Mouse (Mus musculus): ENCODE data around the gene Rundc3a. TPM values are rescaled to one million over a fixed set of nuclear protein-coding genes. Genes with fewer than 3 reads are reported as not detected.

Gene Rundc3a
- total RNA-seq, 2 experiments from 2014 or later = not detected

- ATAC-seq (replicated peaks; ENCODE audit: low FRiP score, low TSS enrichment, poor library complexity, severe bottlenecking) = no peak
Observed at GRCm38 (mm10) chr11:102442089-102442488, 48.9 kb downstream of the Rundc3a start.

GRCm38 (mm10) chr11:102443740-102444139 lies 50.5 kb downstream of the Rundc3a start:
- ATAC-seq (replicated peaks; ENCODE audit: low FRiP score, low TSS enrichment, poor library complexity, severe bottlenecking) = no peak

DNA sequence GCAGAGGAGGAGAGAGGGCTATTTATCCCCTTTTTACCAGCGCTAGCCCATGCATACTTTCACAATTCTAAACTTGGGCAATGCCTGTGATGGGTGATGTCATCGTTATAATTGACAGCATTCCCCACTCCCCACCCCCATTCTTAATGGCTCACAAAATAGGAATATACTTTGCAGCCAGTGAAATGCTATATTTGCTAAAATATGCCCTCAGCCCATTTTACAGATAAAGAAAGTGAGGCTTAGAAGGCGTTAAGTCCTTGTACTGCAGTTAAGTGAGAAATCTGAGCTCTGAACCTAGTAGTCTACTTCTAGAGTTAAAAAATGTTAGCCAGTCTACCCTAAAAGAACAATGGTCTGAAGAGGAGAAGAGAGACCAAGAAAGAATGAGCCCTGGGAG lies 51.1 kb downstream of the Rundc3a start:
- ATAC-seq (replicated peaks; ENCODE audit: low FRiP score, low TSS enrichment, poor library complexity, severe bottlenecking) = no peak

DNA sequence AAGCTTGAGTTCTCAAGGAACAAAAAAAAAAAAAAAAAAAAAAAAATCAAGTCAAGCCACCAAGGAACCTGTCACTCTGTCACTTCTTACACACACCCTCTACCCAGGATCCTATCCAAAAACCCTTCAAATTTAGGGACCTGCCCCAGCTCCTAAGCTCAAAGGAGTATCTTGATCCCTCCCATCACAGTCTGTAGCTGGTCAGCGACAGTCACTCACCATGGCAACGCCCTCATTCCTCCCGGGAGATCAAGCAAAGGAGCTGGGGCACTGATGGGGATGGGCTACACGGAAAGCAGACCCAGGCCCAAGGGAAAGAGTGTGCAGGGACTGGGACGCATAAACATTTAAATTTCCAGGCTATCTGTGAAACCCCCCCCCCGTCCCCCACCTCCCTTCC lies 51.6 kb downstream of the Rundc3a start:
- ATAC-seq (replicated peaks; ENCODE audit: low FRiP score, low TSS enrichment, poor library complexity, severe bottlenecking) = no peak

GRCm38 (mm10) chr11:102445264-102445890 lies 52.2 kb downstream of the Rundc3a start:
- ATAC-seq (replicated peaks; ENCODE audit: low FRiP score, low TSS enrichment, poor library complexity, severe bottlenecking) = no peak

DNA sequence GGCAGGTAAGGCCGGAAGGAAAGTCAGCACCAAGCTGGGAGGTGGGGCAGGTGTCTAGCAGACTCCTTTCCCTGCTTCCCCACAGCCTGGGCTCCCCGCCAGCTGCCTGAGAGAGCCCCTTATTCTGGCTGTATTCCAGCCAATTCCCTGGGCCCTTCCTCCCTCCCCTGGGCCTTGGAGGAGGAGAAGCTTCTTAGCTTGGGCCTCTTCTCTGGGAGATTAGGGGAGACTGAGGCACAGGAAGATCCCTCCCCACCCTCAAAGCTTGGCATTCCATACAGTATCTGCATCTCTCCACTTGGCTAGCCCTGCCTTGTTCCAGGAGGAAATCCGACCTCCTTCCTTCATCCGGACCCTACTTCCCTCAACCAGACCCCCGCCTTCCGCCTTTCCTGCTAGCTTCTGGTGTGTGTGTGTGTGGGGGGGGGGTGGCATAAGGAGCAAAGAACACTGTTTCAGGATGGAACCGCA lies 52.7 kb downstream of the Rundc3a start:
- ATAC-seq (replicated peaks; ENCODE audit: low FRiP score, low TSS enrichment, poor library complexity, severe bottlenecking) = no peak

- no peak for ATAC-seq (replicated peaks; ENCODE audit: low FRiP score, low TSS enrichment, poor library complexity, severe bottlenecking)
Observed at GRCm38 (mm10) chr11:102446581-102447461, 53.6 kb downstream of the Rundc3a start.

- peak; percentile 71 for ATAC-seq (replicated peaks; ENCODE audit: low FRiP score, low TSS enrichment, poor library complexity, severe bottlenecking)
Observed at GRCm38 (mm10) chr11:102447497-102447896, 54.3 kb downstream of the Rundc3a start, which contains the start of gene Fam171a2. Gene Fam171a2, minus strand, starts transcription at chr11:102447682.

- no peak for ATAC-seq (replicated peaks; ENCODE audit: low FRiP score, low TSS enrichment, poor library complexity, severe bottlenecking)
Observed at GRCm38 (mm10) chr11:102448327-102448726, 55.1 kb downstream of the Rundc3a start.

GRCm38 (mm10) chr11:102449043-102450008 lies 56.1 kb downstream of the Rundc3a start:
- no peak for ATAC-seq (replicated peaks; ENCODE audit: low FRiP score, low TSS enrichment, poor library complexity, severe bottlenecking)

Other genes with a start within 250 kb of the Rundc3a start
- 7.4 and 9.5 TPM in 2 replicates for gene Nags, start 247.9 kb upstream of the Rundc3a start, total RNA-seq (2014; fragmentation: Nextera tagmentation)
- 1.6 and 2.1 TPM in 2 replicates for gene Nags, start 247.9 kb upstream of the Rundc3a start, total RNA-seq (2017)
- gene Tmem101, start 237.0 kb upstream of the Rundc3a start, total RNA-seq (2014; fragmentation: Nextera tagmentation) = 4.7 and 9.3 TPM in 2 replicates
- 11.8 and 15.7 TPM in 2 replicates for gene Tmem101, start 237.0 kb upstream of the Rundc3a start, total RNA-seq (2017)
- gene Lsm12, start 208.1 kb upstream of the Rundc3a start, total RNA-seq (2014; fragmentation: Nextera tagmentation) = 110 TPM in 2 replicates
- gene Lsm12, start 208.1 kb upstream of the Rundc3a start, total RNA-seq (2017) = 71.3 and 94.9 TPM in 2 replicates
- gene G6pc3, start 203.8 kb upstream of the Rundc3a start, total RNA-seq (2014; fragmentation: Nextera tagmentation) = 71.5 and 93.3 TPM in 2 replicates
- gene G6pc3, start 203.8 kb upstream of the Rundc3a start, total RNA-seq (2017) = 39.9 and 59.4 TPM in 2 replicates
- gene Hdac5, start 163.2 kb upstream of the Rundc3a start, total RNA-seq (2014; fragmentation: Nextera tagmentation) = 10.7 and 16.6 TPM in 2 replicates
- gene Hdac5, start 163.2 kb upstream of the Rundc3a start, total RNA-seq (2017) = 6.1 and 11.4 TPM in 2 replicates
- 36.4 and 48.1 TPM in 2 replicates for gene BC030867, start 144.5 kb upstream of the Rundc3a start, total RNA-seq (2014; fragmentation: Nextera tagmentation)
- 7.5 and 12.3 TPM in 2 replicates for gene BC030867, start 144.5 kb upstream of the Rundc3a start, total RNA-seq (2017)
- gene Asb16, start 124.7 kb upstream of the Rundc3a start, total RNA-seq (2014; fragmentation: Nextera tagmentation) = 2.2 and 2.5 TPM in 2 replicates
- 0.84 and 1.3 TPM in 2 replicates for gene Asb16, start 124.7 kb upstream of the Rundc3a start, total RNA-seq (2017)
- 14.5 and 19.8 TPM in 2 replicates for gene Tmub2, start 108.5 kb upstream of the Rundc3a start, total RNA-seq (2014; fragmentation: Nextera tagmentation)
- 10.0 and 27.4 TPM in 2 replicates for gene Tmub2, start 108.5 kb upstream of the Rundc3a start, total RNA-seq (2017)
- 23.2 and 34.0 TPM in 2 replicates for gene Atxn7l3, start 96.8 kb upstream of the Rundc3a start, total RNA-seq (2014; fragmentation: Nextera tagmentation)
- gene Atxn7l3, start 96.8 kb upstream of the Rundc3a start, total RNA-seq (2017) = 18.3 and 21.5 TPM in 2 replicates
- 90.4 and 102 TPM in 2 replicates for gene Ubtf, start 73.7 kb upstream of the Rundc3a start, total RNA-seq (2014; fragmentation: Nextera tagmentation)
- 162 and 180 TPM in 2 replicates for gene Ubtf, start 73.7 kb upstream of the Rundc3a start, total RNA-seq (2017)
- gene Slc4a1, start 27.2 kb upstream of the Rundc3a start, total RNA-seq (2014; fragmentation: Nextera tagmentation) = 0.42 and 0.46 TPM in 2 replicates
- 0.27 and 6.8 TPM in 2 replicates for gene Slc4a1, start 27.2 kb upstream of the Rundc3a start, total RNA-seq (2017)
- 115 and 148 TPM in 2 replicates for gene Slc25a39, start 14.5 kb downstream of the Rundc3a start, total RNA-seq (2014; fragmentation: Nextera tagmentation)
- 43.8 and 55.9 TPM in 2 replicates for gene Slc25a39, start 14.5 kb downstream of the Rundc3a start, total RNA-seq (2017)
- gene Grn, start 36.9 kb downstream of the Rundc3a start, total RNA-seq (2014; fragmentation: Nextera tagmentation) = 16.1 and 17.8 TPM in 2 replicates
- 5.4 and 14.2 TPM in 2 replicates for gene Grn, start 36.9 kb downstream of the Rundc3a start, total RNA-seq (2017)
- 0.82 TPM in 1 of 2 replicates, not detected in the other for gene Fam171a2, start 54.3 kb downstream of the Rundc3a start, total RNA-seq (2014; fragmentation: Nextera tagmentation)
- gene Fam171a2, start 54.3 kb downstream of the Rundc3a start, total RNA-seq (2017) = 0.28 TPM in 1 of 2 replicates, not detected in the other
- 27.7 and 30.8 TPM in 2 replicates for gene Itga2b, start 76.7 kb downstream of the Rundc3a start, total RNA-seq (2014; fragmentation: Nextera tagmentation)
- 26.5 and 73.4 TPM in 2 replicates for gene Itga2b, start 76.7 kb downstream of the Rundc3a start, total RNA-seq (2017)
- gene Gpatch8, start 163.0 kb downstream of the Rundc3a start, total RNA-seq (2014; fragmentation: Nextera tagmentation) = 44.9 and 47.2 TPM in 2 replicates
- 34.3 and 38.2 TPM in 2 replicates for gene Gpatch8, start 163.0 kb downstream of the Rundc3a start, total RNA-seq (2017)
- gene Gm11627, start 186.1 kb downstream of the Rundc3a start, total RNA-seq (2014; fragmentation: Nextera tagmentation) = not detected in 2 replicates
- gene Gm11627, start 186.1 kb downstream of the Rundc3a start, total RNA-seq (2017) = not detected in 2 replicates
- not detected in 2 replicates for gene Fzd2, start 211.0 kb downstream of the Rundc3a start, total RNA-seq (2014; fragmentation: Nextera tagmentation)
- not detected in 2 replicates for gene Fzd2, start 211.0 kb downstream of the Rundc3a start, total RNA-seq (2017)

Data from megakaryocyte-erythroid progenitor cell, adult 5-6 weeks (primary cell).